Mouse (Mus musculus) midbrain, postnatal 0 days (tissue): ENCODE measurements around the gene Elmod1. TPM values are rescaled to one million over a fixed set of nuclear protein-coding genes. Genes with fewer than 3 reads are reported as not detected.
A peak's percentile ranks its signal among the peaks of the same experiment; 100 is the strongest.

ENCODE experiments used
- ATAC-seq: fragments of 200-750 bp; cut with Nextera tagmentation; 2 replicates; pipeline ENCODE4 v1.8.0; 2017; ENCODE audit warnings: moderate number of reproducible peaks, mild to moderate bottlenecking, moderate TSS enrichment, moderate library complexity; ENCODE audit not compliant: low FRiP score
- DNase-seq: peaks from one replicate; pipeline ENCODE4 v3.0.0-alpha.2; 2015; ENCODE audit warnings: low spot score
- H3K27ac ChIP-seq: fragments of 300-500 bp; sonication (generic); 2 replicates; pipeline ENCODE4 v1.5.1; 2014; ENCODE audit warnings: low read depth, mild to moderate bottlenecking, low read length, mixed read lengths
- H3K27me3 ChIP-seq: fragments of 300-500 bp; sonication (generic); 2 replicates; pipeline ENCODE4 v1.6.1; 2014; ENCODE audit warnings: low read length, control low read depth, mixed read lengths; ENCODE audit not compliant: insufficient read depth
- H3K36me3 ChIP-seq: fragments of 300-500 bp; sonication (generic); 2 replicates; pipeline ENCODE4 v1.6.1; 2014; ENCODE audit warnings: low read length, control low read depth, mixed read lengths; ENCODE audit not compliant: insufficient read depth
- H3K4me1 ChIP-seq: fragments of 300-500 bp; sonication (generic); 2 replicates; pipeline ENCODE4 v1.6.1; 2014; ENCODE audit warnings: mild to moderate bottlenecking, control low read depth, antibody characterized with exemption, low read length, mixed read lengths; ENCODE audit not compliant: insufficient read depth
- H3K4me2 ChIP-seq: fragments of 300-500 bp; sonication (generic); 2 replicates; pipeline ENCODE4 v1.6.1; 2014; ENCODE audit warnings: low read depth, mild to moderate bottlenecking, low read length, mixed read lengths; ENCODE audit not compliant: poor library complexity, severe bottlenecking
- H3K4me3 ChIP-seq: fragments of 300-500 bp; sonication (generic); 2 replicates; pipeline ENCODE4 v1.5.1; 2014; ENCODE audit warnings: low read depth, mild to moderate bottlenecking, low read length, moderate library complexity
- H3K9ac ChIP-seq: fragments of 300-500 bp; sonication (generic); replicated peaks from 2 replicates; pipeline ENCODE4 v1.6.1; 2014; ENCODE audit warnings: mild to moderate bottlenecking, low read length, moderate library complexity, mixed read lengths; ENCODE audit not compliant: poor library complexity, severe bottlenecking
- H3K9me3 ChIP-seq: fragments of 300-500 bp; sonication (generic); 2 replicates; pipeline ENCODE4 v1.6.1; 2016; ENCODE audit warnings: low read length, control low read depth
- CTCF ChIP-seq: IDR thresholded peaks from 2 replicates; pipeline ENCODE4 v1.5.1; 2016; ENCODE audit warnings: antibody characterized with exemption, mild to moderate bottlenecking
- WGBS: fragments of 180-500 bp; shearing (Covaris S2); extraction: QIAGEN DNeasy Blood & Tissue Kit; methylation state at CpG from one replicate; pipeline ENCODE4 v1.1.7; 2014; 5-methylcytosine and 5-hydroxymethylcytosine counted together
- polyA plus RNA-seq: library from polyadenylated mRNA; unstranded; fragments of >200 nt; fragmentation: Nextera tagmentation; extraction: Ambion mirVana; gene quantifications from 2 replicates; pipeline ENCODE4 v1.2.1, GENCODE M21; 2015
- total RNA-seq: library from RNA; depleted of rRNA; stranded (reverse); fragments of >200 nt; gene quantifications from 2 replicates; pipeline ENCODE4 v1.2.3, GENCODE M21; 2014

Elmod1 gene
- total and polyA plus RNA-seq, 2 experiments from 2014 or later: 26.6 to 101 TPM

DNA sequence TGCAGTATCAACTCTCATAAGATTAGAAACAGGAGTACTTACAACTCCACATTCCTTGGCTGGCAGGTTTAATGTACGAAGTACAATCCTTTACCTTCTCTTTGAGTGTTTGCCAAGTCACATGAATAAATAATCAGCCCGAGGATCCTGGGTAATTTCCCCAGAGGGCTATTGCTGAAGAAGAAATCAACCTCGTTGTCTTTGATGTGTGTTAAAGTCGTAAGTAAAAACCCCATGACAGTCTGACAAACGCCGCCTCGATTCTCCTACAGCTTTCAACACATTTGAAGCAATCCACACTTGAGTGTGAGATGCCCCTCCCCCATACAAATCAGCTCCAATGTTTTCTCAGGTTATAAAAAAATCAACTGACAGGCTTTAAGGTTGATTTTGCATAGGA, 44.2 kb downstream of the Elmod1 start:
- no peak overlapping the region for H3K9ac ChIP-seq
- H3K36me3 ChIP-seq: peaks cover 7% of the 10 kb centered on the region; the same call in 1 of the 2 replicates
- no peaks in the 10 kb centered on the region for H3K9me3 ChIP-seq
- DNase-seq (peak; percentile 52), ATAC-seq (peak; percentile 16; the same call in 1 of the 2 replicates)
- TF ChIP-seq CTCF: no peak
- H3K4me3 ChIP-seq: no peak overlapping the region
- 0 out of 2 replicates have a peak overlapping the region, but pooled peaks have one; percentile 26 for H3K27ac ChIP-seq
- 35% methylated on average over 7 of the region's 7 CpGs for WGBS
- H3K4me2 ChIP-seq: no peak overlapping the region
- no peaks in the 10 kb centered on the region for H3K27me3 ChIP-seq
- no peaks in the 10 kb centered on the region for H3K4me1 ChIP-seq

DNA sequence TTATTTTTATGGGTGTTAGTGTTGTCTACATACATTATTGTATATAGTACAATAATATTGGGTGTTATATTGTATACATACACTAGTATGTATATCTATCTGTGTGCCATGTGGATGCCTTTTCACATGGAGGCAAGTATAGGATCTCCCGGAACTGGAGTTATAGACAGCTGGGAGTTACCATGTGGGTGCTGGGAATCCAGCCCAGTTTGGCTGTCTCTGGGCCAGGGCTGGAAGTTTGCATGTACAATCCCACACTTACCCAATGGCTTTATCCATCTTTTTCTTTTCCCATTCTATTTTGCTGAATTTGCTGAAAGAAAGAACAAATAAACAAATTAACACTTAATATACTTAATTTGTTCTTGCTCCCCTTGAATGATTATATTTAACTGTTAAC, 54.0 kb downstream of the Elmod1 start:
- Histone ChIP-seq H3K27ac (no peak overlapping the region), H3K27me3 (no peaks in the 10 kb centered on the region), H3K4me2 (no peak overlapping the region), H3K9ac (no peak overlapping the region), H3K4me1 (no peaks in the 10 kb centered on the region), H3K4me3 (no peak overlapping the region), H3K36me3 (peaks cover 11% of the 10 kb centered on the region; the same call in 1 of the 2 replicates), H3K9me3 (no peaks in the 10 kb centered on the region)
- TF ChIP-seq CTCF: no peak
- 100% methylated on average over 1 of the region's 1 CpGs for WGBS
- ATAC-seq: no peak
- no peak for DNase-seq

DNA sequence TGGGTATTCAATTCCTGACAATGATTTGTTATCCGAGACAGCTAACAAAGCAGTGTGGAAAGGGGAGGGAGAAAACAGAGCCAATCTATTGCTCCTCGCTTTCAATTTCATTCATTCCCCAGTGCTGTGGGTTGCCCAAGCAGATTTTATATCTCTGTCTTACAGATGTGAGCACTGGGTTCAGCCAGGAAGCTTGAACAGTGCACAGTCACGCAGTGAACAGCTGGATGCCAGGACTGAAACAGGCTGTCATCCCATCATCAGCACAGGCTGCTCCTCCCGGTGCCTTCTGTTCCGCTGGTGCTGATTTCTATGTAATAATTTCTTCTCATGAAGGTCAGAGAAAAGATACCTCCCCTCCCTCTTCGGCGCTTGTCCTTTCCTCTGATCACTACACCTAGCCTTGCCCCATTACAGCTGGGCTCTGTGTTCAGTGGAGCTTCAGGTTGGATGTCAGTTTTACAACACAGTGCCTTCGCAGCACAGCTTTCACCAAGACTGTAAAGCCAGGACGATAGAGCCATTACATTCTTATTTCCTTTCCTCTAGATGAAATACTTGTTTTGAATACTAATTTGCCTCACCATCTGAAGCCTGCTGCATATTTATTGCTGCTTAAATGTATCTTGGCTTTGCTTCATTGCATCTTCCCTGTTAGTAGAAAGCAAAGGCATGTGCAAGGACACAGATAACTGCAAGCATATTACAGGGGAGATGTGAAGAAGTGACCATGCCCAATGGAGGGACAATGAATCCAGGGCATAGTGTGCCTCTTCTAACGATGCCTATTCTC, 59.0 kb downstream of the Elmod1 start:
- Histone ChIP-seq H3K27ac (peak overlapping the region; percentile 75), H3K27me3 (no peaks in the 10 kb centered on the region), H3K4me1 (no peaks in the 10 kb centered on the region), H3K4me2 (no peak overlapping the region), H3K9me3 (no peaks in the 10 kb centered on the region), H3K9ac (no peak overlapping the region), H3K36me3 (peaks cover 11% of the 10 kb centered on the region; the same call in 1 of the 2 replicates), H3K4me3 (no peak overlapping the region)
- 45% methylated on average over 10 of the region's 10 CpGs for WGBS
- ATAC-seq: peak; percentile 71; the same call in 1 of the 2 replicates
- peak; percentile 38 for DNase-seq
- no peak for TF ChIP-seq CTCF

DNA sequence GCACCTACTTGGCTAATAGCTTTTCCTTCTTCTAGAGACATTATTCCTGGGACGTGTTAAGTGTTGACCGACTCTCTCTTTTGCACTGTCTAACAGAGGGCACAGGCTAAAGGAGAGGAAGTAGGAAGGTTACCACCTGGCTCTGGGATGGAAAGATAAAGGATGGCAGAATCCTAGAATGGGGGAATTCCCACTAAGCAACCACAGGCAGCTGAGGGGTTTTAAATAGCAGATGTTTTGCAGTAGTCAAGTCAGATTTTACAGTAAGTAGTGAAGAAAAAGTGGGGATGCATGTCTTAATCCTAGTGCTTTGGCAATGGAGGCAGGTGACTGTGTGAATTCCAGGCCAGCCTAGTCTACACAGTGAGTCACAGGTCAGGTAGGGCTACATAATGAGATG, 64.3 kb downstream of the Elmod1 start:
- Histone ChIP-seq H3K9ac (no peak overlapping the region), H3K36me3 (0 out of 2 replicates have a peak, but pooled peaks cover 4% of the 10 kb centered on the region), H3K9me3 (no peaks in the 10 kb centered on the region), H3K4me2 (no peak overlapping the region), H3K27me3 (no peaks in the 10 kb centered on the region), H3K4me3 (no peak overlapping the region), H3K4me1 (no peaks in the 10 kb centered on the region), H3K27ac (no peak overlapping the region)
- DNase-seq (no peak), ATAC-seq (no peak)
- 85% methylated on average over 2 of the region's 2 CpGs for WGBS
- no peak for TF ChIP-seq CTCF

DNA sequence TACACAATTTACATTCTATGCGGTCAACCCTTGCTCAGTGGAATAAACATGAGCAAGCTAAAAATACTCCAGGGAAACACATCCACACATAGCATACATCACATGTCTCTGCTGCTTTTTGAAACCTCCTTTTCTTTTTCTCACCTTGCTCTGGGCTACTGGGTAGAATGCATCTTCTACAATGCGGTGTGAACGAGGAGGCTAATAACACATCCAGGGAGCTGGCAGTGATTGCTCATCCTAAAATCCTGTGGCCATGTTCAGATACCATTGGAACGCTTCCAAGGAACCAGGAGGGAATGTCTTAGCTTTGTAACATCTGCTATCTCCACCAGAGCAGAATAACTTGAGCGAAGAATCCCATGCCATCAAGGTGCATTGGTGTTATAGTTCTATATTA, 64.8 kb downstream of the Elmod1 start:
- no peak overlapping the region for H3K4me2 ChIP-seq
- no peak for TF ChIP-seq CTCF
- H3K4me1 ChIP-seq: no peaks in the 10 kb centered on the region
- H3K4me3 ChIP-seq: no peak overlapping the region
- H3K9ac ChIP-seq: no peak overlapping the region
- H3K27ac ChIP-seq: no peak overlapping the region
- 73% methylated on average over 5 of the region's 5 CpGs for WGBS
- ATAC-seq (no peak), DNase-seq (peak; percentile 50)
- no peaks in the 10 kb centered on the region for H3K9me3 ChIP-seq
- 0 out of 2 replicates have a peak, but pooled peaks cover 4% of the 10 kb centered on the region for H3K36me3 ChIP-seq
- H3K27me3 ChIP-seq: no peaks in the 10 kb centered on the region

DNA sequence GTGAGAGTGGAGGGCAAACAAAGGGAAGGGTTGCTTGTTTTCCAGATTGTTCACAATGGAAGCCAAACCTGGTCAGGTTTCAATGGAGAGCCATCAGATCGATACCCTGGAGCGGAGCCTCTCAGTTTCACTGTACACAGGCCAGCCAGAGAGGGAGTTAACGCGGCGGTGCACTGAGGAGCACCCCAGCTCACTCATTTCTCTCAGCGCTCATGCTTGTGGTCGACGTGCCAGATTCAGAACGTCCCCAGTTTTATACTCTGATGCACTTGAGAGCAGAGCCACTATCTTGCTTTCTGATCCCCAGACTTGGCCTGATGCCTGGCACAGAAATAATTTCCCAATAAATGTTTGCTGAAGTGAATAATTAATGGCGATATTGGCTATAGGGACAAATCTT, 68.3 kb downstream of the Elmod1 start:
- Histone ChIP-seq H3K4me2 (no peak overlapping the region), H3K4me1 (no peaks in the 10 kb centered on the region), H3K27ac (no peak overlapping the region), H3K9me3 (no peaks in the 10 kb centered on the region), H3K9ac (no peak overlapping the region), H3K27me3 (no peaks in the 10 kb centered on the region), H3K4me3 (no peak overlapping the region), H3K36me3 (0 out of 2 replicates have a peak, but pooled peaks cover 4% of the 10 kb centered on the region)
- ATAC-seq (no peak), DNase-seq (no peak)
- WGBS: 84% methylated on average over 10 of the region's 10 CpGs
- TF ChIP-seq CTCF: no peak
